Mouse (Mus musculus) thymus, postnatal 36 days (tissue): Measurements from ENCODE around the gene 4930442H23Rik.

Experiments
- DNase-seq, 2 experiments: peaks; one replicate each; pipeline ENCODE4 v3.0.0; 2022; ENCODE audit warnings: mixed read lengths in 2 of 2

The 4930442H23Rik gene

GRCm38 (mm10) chr10:81176466-81177271 lies 7.0 kb downstream of the 4930442H23Rik start, which contains the start of gene Eef2:
Gene Eef2, plus strand, starts transcription at chr10:81176631.
- DNase-seq, result peak; percentile 97 to 98

GRCm38 (mm10) chr10:81175936-81176465 lies 7.6 kb downstream of the 4930442H23Rik start:
- DNase-seq, result peak in 1 of 2 experiments; percentile 23

GRCm38 (mm10) chr10:81175345-81175701 lies 8.3 kb downstream of the 4930442H23Rik start:
- DNase-seq, result peak in 1 of 2 experiments; percentile 30

- peak; percentile 91 to 94 for DNase-seq
These were observed 8.9 kb downstream of the 4930442H23Rik start for GRCm38 (mm10) chr10:81174617-81175344.

- DNase-seq, result peak; percentile 85 to 86
These were observed 10.5 kb downstream of the 4930442H23Rik start for GRCm38 (mm10) chr10:81173132-81173531.

- DNase-seq, result peak; percentile 57 to 61
These were observed 14.2 kb downstream of the 4930442H23Rik start for GRCm38 (mm10) chr10:81169411-81169900.

GRCm38 (mm10) chr10:81168521-81169244 lies 15.0 kb downstream of the 4930442H23Rik start:
- DNase-seq, result peak; percentile 88 to 93

- DNase-seq, result no peak
These were observed 15.6 kb downstream of the 4930442H23Rik start for GRCm38 (mm10) chr10:81168087-81168431.

- peak; percentile 100 for DNase-seq
These were observed 16.2 kb downstream of the 4930442H23Rik start, which contains the start of gene Pias4 for GRCm38 (mm10) chr10:81167200-81168086. Gene Pias4, minus strand, starts transcription at chr10:81167923.

- DNase-seq, result no peak
These were observed 18.5 kb downstream of the 4930442H23Rik start for GRCm38 (mm10) chr10:81165118-81165517.

- DNase-seq, result no peak
These were observed 21.4 kb downstream of the 4930442H23Rik start for GRCm38 (mm10) chr10:81162318-81162652.

- no peak for DNase-seq
These were observed 21.9 kb downstream of the 4930442H23Rik start for GRCm38 (mm10) chr10:81161602-81162317.

- DNase-seq, result no peak
These were observed 28.9 kb downstream of the 4930442H23Rik start for GRCm38 (mm10) chr10:81154736-81155135.

GRCm38 (mm10) chr10:81154313-81154712 lies 29.3 kb downstream of the 4930442H23Rik start:
- no peak for DNase-seq

- DNase-seq, result no peak
These were observed 31.0 kb downstream of the 4930442H23Rik start for GRCm38 (mm10) chr10:81152609-81153008.

- DNase-seq, result no peak
These were observed 32.4 kb downstream of the 4930442H23Rik start for GRCm38 (mm10) chr10:81151261-81151660.

- DNase-seq, result no peak
These were observed 37.4 kb downstream of the 4930442H23Rik start for GRCm38 (mm10) chr10:81146296-81146695.

- no peak for DNase-seq
These were observed 37.9 kb downstream of the 4930442H23Rik start for GRCm38 (mm10) chr10:81145778-81146177.

- DNase-seq, result no peak
These were observed 38.3 kb downstream of the 4930442H23Rik start for GRCm38 (mm10) chr10:81145307-81145706.

GRCm38 (mm10) chr10:81144667-81145066 lies 39.0 kb downstream of the 4930442H23Rik start:
- DNase-seq, result no peak

GRCm38 (mm10) chr10:81143845-81144437 lies 39.7 kb downstream of the 4930442H23Rik start:
- no peak for DNase-seq
